Mouse (Mus musculus) megakaryocyte progenitor cell, adult 5-6 weeks (primary cell): Measurements from ENCODE around the gene Igdcc3. TPM values are rescaled to one million over a fixed set of nuclear protein-coding genes. Genes with fewer than 3 reads are reported as not detected.
"Not testable (repeated sequence)": the region's sequence is repeated elsewhere in the genome, so short reads cannot be mapped to it uniquely, and the experiment has no call there.

Experiments
- ATAC-seq: replicated peaks from 2 replicates; pipeline ENCODE4 v1.8.0; 2016; ENCODE audit warnings: mild to moderate bottlenecking, moderate TSS enrichment, inconsistent platforms; ENCODE audit not compliant: poor library complexity
- total RNA-seq, 2 experiments: library from RNA; stranded (forward) in 1 of 2; stranded (reverse) in 1 of 2; fragments of 157-497, 149-512 nt in 1 of 2; fragments of 200-1000 nt in 1 of 2; gene quantifications; 2 replicates each; pipeline versions ENCODE4 v1.2.3 to v1.2.4; 2015 to 2017

The Igdcc3 gene
- total RNA-seq, 2 experiments from 2014 or later = not detected

DNA sequence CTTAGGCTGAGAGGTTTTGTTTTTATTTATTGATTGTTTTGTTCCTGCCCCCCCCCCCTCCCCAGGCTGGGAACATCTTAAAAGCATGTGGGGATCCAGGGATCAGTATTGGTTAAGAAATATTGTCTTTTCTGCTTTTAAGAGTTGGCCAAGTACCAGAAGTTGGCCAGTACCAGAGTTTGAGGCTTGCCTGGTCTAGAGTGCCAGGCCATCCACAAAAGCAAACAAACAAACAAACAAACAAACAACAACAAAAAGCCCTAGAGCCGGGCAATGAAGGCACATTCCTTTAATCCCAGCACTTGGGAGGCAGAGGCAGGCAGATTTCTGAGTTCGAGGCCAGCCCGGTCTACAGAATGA lies 60.0 kb downstream of the Igdcc3 start:
- peak; percentile 32 for ATAC-seq

- ATAC-seq = peak; percentile 63
These were observed 60.6 kb downstream of the Igdcc3 start for GRCm38 (mm10) chr9:65201381-65202164.

DNA sequence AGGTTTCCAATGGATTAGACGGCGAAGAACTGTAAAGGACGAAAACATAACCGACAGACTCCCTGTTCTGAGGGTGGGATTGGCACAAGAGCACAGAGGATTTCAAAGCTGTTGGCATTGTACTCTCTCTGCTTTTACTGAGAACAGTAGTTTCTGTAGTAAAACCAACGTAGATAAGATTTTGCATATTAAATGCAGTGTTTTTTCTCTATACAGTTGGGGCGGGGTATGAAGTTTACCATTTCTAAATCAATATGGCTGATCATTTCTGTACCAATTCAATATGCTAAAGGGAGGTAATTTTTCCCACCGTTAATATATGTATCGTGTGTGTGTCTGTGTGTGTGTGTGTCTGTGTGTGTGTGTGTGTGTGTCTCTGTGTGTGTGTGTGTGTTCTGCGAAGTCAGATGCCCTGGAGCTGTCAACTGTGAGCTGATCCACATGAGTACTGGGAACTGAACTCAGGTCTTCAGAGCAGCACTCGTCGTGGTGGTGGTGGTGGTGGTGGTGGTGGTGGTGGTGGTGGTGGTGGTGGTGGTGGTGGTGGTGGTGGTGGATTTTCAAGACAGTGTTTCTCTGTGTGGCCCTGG lies 61.3 kb downstream of the Igdcc3 start:
- 0 out of 2 replicates have a peak, but pooled peaks have one; percentile 3 for ATAC-seq

GRCm38 (mm10) chr9:65205049-65205815 lies 64.2 kb downstream of the Igdcc3 start:
- no peak for ATAC-seq

DNA sequence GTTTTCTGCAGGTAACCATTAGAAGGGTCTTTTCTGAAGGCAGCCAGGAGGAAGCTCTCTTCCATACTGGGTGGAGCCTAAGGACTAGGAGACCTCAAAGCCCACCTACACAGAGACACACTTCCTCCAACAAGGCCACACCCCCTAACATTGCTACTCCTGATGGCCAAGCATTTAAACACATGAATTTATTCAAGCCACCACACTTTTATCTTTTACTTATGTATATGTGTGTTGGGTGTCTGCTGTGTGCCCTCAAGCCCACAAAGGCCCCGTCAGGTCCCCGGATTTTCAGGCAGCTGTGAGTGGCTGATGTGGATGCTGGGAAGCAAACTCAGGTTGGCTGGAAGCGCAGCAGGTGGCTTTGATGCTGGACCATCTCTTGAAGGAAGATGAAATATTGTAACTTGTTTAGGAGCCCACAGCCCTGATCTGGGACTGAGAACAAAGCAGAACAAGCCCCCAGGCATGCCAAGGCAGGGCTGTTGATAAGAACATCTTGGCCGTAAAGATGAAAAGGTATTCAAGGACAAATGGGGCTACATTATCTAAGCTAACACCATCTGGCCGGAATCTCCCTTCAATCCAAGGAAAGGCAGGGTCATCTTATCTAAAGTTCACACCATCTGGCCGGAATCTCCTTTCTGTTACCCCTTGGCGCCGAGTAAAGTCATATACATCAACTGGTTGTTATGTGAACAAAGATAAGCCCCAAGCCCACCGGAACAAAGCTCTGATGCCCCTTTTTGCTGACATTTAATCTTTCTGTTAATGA lies 66.2 kb downstream of the Igdcc3 start:
- ATAC-seq = not testable (repeated sequence)

DNA sequence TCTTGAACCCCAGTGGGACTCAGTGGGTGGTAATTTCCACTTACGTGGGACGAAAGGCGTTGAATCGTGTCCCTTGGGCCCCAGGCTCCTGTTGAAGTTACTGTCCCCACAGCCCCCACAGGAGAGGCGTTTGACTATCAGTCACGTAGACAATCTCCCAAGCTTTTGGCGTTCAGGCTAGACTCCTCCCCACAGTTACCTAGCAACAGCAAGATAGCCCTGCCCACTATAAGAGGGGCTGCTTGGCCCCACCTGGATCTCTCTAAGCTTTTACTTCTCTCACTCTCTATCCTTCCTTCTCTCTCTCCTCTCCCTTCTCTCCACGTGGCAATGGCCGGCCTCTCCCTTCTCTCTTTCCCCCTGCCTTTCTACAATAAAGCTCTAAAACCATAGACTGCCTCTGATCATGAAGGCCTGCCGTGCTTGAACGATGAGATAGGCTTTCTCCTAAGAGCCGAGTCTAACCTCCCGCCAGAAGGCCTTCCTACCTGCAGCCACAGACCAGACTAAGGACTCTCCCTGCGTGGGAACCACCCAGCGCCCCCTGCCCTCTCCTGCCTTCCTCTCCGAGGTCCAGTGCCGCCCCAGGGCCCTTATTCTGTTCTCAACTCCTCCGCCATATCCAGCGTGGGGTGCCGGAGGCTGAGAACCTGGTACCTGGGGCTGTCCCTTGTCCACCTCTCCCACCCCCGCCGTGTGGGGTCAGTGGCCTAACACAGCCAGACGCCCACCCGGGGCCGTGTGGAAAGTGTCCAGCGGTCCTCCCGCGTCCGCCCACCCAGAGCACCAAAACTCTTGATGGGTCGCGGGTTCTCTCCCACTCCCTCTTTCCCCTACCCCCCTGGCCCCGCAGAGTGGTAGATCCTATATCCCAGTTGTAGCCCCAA lies 67.5 kb downstream of the Igdcc3 start:
- no peak for ATAC-seq

DNA sequence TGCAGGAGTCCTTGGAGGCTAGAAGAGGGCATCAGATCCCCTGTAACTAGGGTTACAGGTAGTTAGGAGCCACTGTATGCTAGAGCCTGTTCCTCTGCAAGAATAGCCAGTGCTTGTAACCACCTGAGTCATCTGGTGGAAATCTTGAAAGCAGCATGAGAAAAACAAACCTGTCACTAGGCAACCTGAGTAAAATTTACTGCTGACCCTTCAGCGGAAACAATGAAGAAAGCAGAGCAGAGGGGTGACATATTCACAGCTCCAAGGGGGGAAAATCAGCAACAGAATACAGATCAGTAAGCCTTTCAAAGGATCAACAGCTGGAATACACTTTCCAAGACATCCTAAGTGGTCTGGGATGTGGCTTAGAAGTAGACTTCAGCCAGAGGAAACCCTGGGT lies 70.6 kb downstream of the Igdcc3 start:
- ATAC-seq = no peak

DNA sequence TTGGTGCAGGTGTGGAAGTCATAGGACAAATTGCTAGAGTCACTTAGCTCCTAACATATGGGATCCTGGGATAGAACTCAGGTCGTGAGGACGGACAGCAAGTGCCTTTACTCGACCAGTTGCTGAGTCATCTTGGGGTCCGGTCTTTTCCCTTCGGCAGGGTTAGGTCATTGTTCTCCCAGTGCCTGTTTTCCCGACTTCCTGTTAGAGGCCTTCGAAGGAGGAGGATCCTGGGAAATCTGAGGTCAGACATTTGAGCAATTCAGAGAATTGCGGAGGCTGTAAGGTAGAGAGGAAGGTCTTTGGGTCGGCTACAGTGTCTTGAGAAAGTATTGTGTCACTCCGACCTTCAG lies 73.4 kb downstream of the Igdcc3 start:
- no peak; the same call in 1 of the 2 replicates for ATAC-seq

DNA sequence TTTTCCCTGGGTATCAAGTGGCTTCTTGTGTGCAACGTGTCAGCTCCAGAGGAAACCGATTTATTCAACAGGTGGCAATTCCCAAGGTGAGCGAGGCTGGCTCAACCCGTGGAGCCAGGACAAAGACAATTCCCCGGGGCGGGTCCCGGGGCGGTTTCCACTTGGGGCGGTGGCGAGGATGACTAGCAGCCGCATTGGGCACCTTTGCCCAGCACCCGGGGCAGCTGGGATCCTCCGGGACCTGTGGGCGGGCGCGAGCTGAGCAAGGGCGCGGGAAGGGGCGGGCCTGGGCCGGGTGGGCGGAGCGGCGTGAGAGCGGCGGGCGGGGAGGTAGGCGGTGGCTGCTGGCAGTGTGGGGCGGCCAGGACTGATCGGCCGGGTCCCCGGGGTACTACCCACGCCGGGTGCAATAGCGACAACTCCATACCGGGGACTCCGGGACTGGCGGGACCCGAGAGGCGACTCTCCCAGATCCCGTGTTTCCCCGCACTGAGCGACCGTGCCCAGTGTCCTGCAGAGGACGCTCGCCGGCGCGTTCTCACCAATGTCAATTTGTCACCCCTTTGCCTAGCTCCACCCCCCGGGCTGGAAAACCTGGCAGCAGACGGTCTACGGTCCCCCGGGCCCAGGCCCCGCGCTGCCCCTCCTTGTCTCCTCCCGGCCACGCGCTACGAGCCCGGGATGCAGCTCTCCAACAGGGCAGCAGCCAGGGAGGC lies 73.9 kb downstream of the Igdcc3 start:
- peak; percentile 72 for ATAC-seq

- peak; percentile 71 for ATAC-seq
These were observed 74.6 kb downstream of the Igdcc3 start for GRCm38 (mm10) chr9:65215494-65216126.

- ATAC-seq = 0 out of 2 replicates have a peak, but pooled peaks have one; percentile 15
These were observed 76.0 kb downstream of the Igdcc3 start for GRCm38 (mm10) chr9:65216972-65217371.

- peak; percentile 4 for ATAC-seq
These were observed 76.7 kb downstream of the Igdcc3 start for GRCm38 (mm10) chr9:65217661-65218060.

DNA sequence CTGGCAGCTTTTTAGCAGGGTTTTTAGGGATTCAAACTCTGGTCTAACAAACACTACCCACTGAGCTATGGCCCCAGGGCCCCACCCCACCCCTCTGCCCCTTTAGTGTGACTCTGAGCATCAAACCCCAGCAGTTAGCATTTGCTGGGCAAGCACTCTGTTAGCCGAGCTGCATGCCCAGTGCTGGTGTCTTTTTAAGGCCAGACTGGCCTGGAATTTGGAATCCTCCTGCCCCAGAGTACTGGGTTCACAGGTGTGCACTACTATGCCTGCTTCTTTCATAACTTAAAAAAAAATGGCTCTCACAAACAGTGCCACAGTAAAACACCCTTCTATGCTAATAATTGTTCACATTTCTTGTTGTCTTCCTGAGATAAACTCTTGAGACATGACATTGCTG lies 77.9 kb downstream of the Igdcc3 start:
- ATAC-seq = no peak

DNA sequence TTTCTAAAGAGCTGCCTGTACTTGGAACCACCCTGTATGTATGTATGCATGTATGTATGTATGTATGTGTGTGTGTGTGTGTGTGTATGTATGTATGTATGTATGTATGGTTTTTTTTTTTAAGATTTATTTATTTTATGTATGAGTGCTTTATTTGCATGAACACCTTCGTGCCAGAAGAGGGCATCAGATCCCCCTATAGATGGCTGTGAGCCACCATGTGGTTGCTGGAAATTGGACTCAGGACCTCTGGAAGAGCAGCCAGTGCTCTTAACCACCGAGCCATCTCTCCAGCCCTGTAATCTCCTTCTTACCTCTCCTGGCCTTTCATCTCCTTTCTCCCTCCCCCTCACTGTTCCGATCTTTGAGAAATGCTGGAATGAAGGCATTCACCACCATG lies 79.4 kb downstream of the Igdcc3 start:
- ATAC-seq = not testable (repeated sequence)

- no peak for ATAC-seq
These were observed 82.9 kb downstream of the Igdcc3 start for GRCm38 (mm10) chr9:65223927-65224326.

GRCm38 (mm10) chr9:65225795-65226194 lies 84.8 kb downstream of the Igdcc3 start:
- no peak for ATAC-seq

- ATAC-seq = peak; percentile 46; the same call in 1 of the 2 replicates
These were observed 89.3 kb downstream of the Igdcc3 start for GRCm38 (mm10) chr9:65230250-65230649.

DNA sequence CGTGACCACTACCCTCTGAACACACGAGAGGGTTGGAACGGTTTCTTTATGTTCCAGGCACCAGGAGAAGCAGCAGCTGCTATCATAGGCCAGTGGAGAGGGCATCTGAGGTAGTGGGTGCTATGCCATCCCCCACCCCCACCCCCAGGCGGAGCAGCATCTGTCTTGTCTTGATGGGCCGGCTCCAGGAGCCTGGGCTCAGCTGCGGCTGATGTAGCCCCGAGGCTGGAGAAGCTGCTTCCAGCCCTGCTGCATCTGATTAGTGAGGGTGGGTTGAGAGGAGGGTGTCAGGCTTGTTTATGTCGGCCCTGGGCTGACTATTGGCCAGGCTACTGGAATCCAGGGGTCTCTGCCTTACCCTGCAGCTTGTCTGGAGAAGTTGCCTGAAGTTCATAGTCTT lies 90.3 kb downstream of the Igdcc3 start:
- ATAC-seq = no peak
